Mouse (Mus musculus) liver, postnatal 0 days (tissue): ENCODE data around the gene Srebf2.

Source experiments
- CTCF ChIP-seq: sonication (generic); IDR thresholded peaks from 2 replicates; pipeline ENCODE4 v1.5.1; 2016; ENCODE audit warnings: antibody characterized with exemption, low read depth
- EP300 ChIP-seq: IDR thresholded peaks from 2 replicates; pipeline ENCODE4 v1.6.1; 2016; ENCODE audit warnings: antibody characterized with exemption, low read depth, mild to moderate bottlenecking

DNA sequence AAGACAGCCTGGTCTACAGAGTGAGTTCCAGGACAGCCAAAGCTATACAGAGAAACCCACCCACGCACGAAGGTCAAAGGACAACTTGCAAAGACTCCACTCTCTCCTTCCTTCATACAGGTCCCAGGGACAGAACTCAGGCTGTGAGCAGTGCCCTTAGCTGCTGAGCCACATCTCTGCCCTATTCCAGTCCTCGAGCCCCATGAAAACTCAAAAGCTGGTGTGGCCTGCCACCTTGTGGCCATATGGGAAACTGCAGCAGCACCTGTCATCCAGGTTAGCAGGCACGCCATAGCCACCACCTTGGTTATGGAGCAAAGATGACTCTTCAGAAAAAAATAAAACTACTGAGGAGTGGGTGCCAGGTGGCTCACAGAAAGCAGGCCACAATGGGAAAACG, 89.6 kb downstream of the Srebf2 start:
- TF ChIP-seq CTCF, result peak; percentile 98
- no peak for TF ChIP-seq EP300
